Mouse (Mus musculus) left cerebral cortex, postnatal 10 days (tissue): ENCODE data around the gene Camsap1. TPM values are rescaled to one million over a fixed set of nuclear protein-coding genes. Genes with fewer than 3 reads are reported as not detected.

Experiments
- DNase-seq, 2 experiments: peaks; one replicate each; pipeline ENCODE4 v3.0.0; 2021 to 2022; ENCODE audit warnings: low spot score in 2 of 2, mixed read lengths in 1 of 2; ENCODE audit errors: extremely low spot score in 1 of 2
- intact Hi-C: fragments of 180-260 bp; cut with DNase I; formaldehyde crosslinking; loops from one replicate; pipeline ENCODE4 v1.15.1; 2025
- total RNA-seq, 2 experiments: library from RNA; stranded (reverse); gene quantifications; 2 replicates each; pipeline ENCODE4 v1.2.3; 2021

Camsap1 gene
- total RNA-seq: 100 to 1,000 TPM; 155 to 168 TPM

GRCm38 (mm10) chr2:25983159-25983907 lies at the start of gene Camsap1:
TSS of gene Camsap1 (minus strand) at chr2:25983282.
- peak; percentile 99 to 100 for DNase-seq
- intact Hi-C loops: loop anchor here (10.0 kb wide), 1 partner anchor 149 kb away; no protein-coding TSS in a partner anchor

GRCm38 (mm10) chr2:26030288-26030687 lies 47.2 kb upstream of the Camsap1 start:
- no peak for DNase-seq
- intact Hi-C loops: no loop called here

GRCm38 (mm10) chr2:26024138-26025075 lies 41.3 kb upstream of the Camsap1 start:
- intact Hi-C loops: loop anchor here (2.0 to 5.0 kb wide), 2 partner anchors 116 to 253 kb away; no protein-coding TSS in a partner anchor

DNA sequence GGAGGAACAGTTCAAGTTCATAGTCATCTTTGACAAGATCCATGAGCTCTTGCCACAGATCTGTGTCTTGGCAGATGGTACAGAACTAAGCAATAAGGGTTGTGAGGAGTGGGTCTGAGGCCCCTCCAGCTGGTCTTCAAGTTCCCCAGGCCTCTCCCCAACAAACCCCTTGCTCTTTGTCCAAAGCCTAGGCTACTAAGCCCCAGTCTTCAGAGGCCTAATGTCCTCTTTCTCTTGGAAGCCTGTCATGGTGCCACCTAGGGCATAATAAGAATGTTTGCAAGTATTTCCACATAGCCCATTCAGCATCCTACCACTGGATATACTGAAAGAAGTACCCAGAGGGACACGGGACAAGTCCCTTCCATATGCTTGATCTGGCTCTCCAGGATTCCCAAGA lies 39.5 kb upstream of the Camsap1 start:
- DNase-seq: no peak
- intact Hi-C loops: loop anchor here (5.0 kb wide), 1 partner anchor 255 kb away; no protein-coding TSS in a partner anchor

More at GRCm38 (mm10) chr2:26024138-26025075, 41.3 kb upstream of the Camsap1 start:
- DNase-seq: peak in 1 of 2 experiments; percentile 58

GRCm38 (mm10) chr2:26022258-26022565 lies 39.1 kb upstream of the Camsap1 start:
- intact Hi-C loops: loop anchor here (5.0 kb wide), 1 partner anchor 255 kb away; no protein-coding TSS in a partner anchor
- no peak for DNase-seq

DNA sequence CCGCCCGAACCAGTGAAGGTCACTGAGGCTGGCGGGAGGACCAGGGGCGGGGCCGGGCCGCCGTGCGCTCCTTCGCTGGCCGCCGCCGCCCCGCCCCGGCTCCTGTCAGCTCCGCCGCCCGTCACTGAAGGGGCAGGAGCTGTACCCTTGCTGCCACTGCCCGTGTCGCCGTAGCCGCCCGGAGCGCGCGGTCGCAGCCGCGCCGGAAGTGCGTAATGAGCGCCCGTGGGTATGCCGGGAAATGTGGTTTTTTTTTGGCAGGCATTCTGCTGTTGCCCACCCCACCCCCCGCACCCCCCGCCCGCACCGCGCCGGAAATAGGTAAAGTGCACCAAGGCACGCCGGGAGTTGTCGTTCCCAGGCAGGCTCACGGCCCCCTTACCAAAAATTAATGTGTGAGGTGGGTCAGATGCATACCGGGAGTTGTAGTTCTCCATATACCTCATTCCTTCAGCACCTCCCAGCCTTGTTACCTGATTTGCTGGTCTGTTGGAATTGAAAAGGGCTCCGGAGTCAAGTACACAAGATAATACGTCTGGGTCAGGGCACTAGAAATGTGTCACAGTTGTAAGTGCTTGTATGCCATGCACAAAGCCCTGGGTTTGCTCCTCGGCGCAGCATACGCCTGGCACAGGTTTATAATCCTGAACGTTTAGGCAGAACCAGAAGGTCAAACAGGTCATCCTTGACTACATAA lies 38.6 kb upstream of the Camsap1 start, which contains the start of gene Ubac1:
Ubac1 (minus strand) TSS at position 187 of the 697 bp plus-strand sequence.
- intact Hi-C loops: loop anchor here (5.0 kb wide), 1 partner anchor 256 kb away; no protein-coding TSS in a partner anchor
- peak; percentile 90 to 94 for DNase-seq

DNA sequence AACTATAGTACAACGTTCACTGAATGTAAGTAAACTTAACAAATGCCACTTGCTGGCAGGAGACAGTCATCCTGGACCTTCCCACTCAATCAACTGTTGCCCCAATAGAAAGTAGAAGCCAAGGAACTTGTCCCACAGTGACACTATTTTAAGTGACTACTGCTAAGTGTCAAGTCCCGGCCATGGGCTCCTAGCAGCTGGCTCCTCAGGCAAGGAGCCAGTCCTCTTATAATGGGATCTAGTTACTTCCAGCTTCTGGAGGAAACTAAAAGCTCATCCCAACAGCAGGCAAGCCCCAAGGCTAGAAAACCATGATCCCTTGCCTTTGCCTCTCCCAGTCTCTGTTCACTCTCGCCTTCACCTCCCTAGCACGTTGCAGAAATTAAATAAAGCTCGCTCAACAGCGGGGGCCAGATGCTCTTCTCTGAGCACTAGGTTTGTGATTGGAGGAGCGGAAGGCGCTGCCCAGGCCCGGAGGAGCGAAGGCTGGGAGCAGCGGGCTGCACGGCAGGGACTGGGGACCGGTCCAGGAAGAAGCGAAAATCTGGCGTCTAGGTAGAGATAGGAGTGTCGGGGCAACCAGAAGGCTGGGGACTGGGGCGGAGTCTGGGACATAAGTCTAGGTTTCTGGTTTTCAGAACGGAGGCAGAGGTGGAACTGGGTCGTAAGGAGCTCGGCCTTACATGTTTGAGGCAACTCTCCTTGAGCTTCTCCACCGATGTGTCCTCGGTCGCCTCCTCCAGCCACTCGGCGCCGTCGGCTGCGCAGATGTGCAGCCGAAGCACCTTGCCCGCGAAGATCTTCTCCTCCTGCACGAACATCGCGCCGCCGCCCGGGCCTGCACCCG lies 37.9 kb upstream of the Camsap1 start:
- intact Hi-C loops: loop anchor here (5.0 kb wide), 1 partner anchor 256 kb away; no protein-coding TSS in a partner anchor
- DNase-seq: peak; percentile 34 to 73

GRCm38 (mm10) chr2:26019923-26020322 lies 36.8 kb upstream of the Camsap1 start:
- intact Hi-C loops: loop anchor here (5.0 kb wide), 1 partner anchor 257 kb away; no protein-coding TSS in a partner anchor
- no peak for DNase-seq

DNA sequence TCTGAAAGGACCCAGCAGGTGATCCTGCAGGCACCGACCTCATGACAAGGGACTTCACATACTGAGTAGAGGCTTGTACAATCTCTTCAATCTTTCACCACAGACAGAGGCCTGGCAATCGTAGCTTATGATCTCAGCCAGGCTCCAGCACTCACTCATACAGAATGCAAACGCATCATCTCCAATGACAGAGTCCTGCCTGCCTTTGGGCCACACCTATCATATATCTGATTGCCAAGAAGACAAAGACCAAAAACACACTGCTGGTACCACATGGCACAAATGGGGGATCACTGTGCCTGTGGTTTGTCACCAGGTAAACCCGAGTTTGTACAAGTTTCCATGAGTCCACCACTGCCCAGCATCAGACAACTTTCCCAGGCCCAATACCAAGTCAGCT lies 34.2 kb upstream of the Camsap1 start:
- intact Hi-C loops: no loop called here
- no peak for DNase-seq

- DNase-seq: no peak
- intact Hi-C loops: no loop called here
Observed at GRCm38 (mm10) chr2:26013674-26014073, 30.6 kb upstream of the Camsap1 start.

DNA sequence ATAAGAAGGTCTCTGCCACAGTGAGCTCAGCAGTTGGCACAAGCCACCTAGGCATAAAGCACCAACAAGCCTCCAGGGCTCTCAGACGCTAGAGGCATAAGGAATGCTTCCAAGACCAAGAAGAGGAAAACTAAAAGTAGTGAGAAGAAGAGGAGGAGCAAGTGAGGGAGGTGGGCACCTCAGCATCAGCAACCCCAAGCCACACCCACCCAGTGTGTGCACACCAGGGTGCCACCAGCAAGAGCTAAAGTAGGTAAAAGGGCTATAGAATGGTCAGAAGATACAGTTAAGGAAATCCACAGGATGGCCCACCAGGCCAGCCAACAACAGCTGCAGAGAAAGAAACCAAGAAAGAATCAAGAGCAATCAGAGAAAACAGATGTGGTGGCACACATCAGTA lies 28.3 kb upstream of the Camsap1 start:
- DNase-seq: no peak
- intact Hi-C loops: no loop called here

GRCm38 (mm10) chr2:26002001-26002400 lies 18.9 kb upstream of the Camsap1 start:
- intact Hi-C loops: no loop called here

DNA sequence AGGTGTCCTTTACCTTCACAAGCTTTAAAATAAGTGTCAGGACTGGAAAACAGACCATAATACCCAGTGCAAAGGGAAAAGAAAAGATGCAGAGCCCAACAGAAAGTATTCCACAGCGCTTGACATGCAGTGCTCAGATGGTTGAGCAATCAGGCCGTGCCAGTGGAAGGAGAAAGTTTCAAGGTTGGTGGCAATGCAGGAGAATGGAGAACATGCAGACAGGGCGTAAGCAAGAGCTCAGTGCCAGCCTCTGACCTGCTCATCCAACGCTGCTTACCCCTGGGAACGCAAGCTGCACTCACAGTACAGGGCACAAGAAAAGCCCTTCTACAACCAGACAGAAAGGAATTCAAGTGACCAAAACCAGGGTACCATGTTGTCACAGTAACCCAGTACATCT lies 18.1 kb upstream of the Camsap1 start:
- intact Hi-C loops: no loop called here
- DNase-seq: no peak

More at GRCm38 (mm10) chr2:26002001-26002400, 18.9 kb upstream of the Camsap1 start:
- peak in 1 of 2 experiments; percentile 36 for DNase-seq

GRCm38 (mm10) chr2:25997716-25998115 lies 14.6 kb upstream of the Camsap1 start:
- no peak for DNase-seq
- intact Hi-C loops: no loop called here

- intact Hi-C loops: no loop called here
- DNase-seq: no peak
Observed at GRCm38 (mm10) chr2:25994791-25995190, 11.7 kb upstream of the Camsap1 start.

DNA sequence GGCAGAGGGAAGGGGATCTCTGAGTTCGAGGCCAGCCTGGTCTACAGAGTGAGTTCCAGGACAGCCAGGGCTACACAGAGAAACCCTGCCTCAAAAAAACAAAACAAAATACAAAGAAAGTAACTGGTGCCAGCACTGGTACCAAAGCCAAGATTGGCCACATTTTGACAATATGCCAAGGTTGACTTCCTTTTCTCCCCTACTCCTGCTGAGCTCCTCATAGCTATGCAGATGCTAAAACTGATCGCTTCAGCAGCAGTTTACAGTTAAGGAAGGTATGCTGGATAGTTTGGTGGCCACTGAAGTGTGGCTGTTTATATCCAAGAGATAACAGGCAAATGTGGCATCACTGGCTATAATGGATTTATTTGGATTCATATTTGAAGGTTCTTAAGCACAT lies 9.2 kb upstream of the Camsap1 start:
- intact Hi-C loops: no loop called here
- DNase-seq: no peak

DNA sequence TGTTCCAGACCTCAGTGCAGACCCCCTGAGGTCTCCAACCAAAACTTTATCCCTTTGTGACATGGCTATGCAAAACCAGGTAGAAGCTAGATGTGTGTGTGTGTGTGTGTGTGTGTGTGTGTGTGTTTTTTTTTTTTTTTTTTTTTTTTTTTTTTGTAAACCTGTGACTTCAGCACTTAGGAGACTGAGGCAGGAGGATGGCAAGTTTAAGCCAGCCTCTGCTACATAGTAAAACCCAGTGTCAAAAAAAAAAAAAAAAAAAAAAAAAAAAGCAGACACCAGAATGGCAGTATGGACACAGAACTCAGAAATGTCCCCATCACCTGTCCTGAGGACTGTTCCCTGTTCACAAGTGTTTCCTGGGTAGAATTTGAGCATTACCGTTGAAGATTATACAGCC lies 6.6 kb upstream of the Camsap1 start:
- no peak for DNase-seq
- intact Hi-C loops: loop anchor here (10.0 kb wide), 1 partner anchor 155 kb away; no protein-coding TSS in a partner anchor

GRCm38 (mm10) chr2:25987817-25988216 lies 4.7 kb upstream of the Camsap1 start:
- intact Hi-C loops: loop anchor here (10.0 kb wide), 1 partner anchor 153 kb away; no protein-coding TSS in a partner anchor
- no peak for DNase-seq
